Mouse (Mus musculus) adipocyte (in vitro differentiated cells): ENCODE data around the gene Gm21974.
A peak's percentile ranks its signal among the peaks of the same experiment; 100 is the strongest.
"Not testable (repeated sequence)": the region's sequence is repeated elsewhere in the genome, so short reads cannot be mapped to it uniquely, and the experiment has no call there.

Experiments used
- DNase-seq: peaks from one replicate; pipeline ENCODE4 v3.0.0-alpha.2; 2016; ENCODE audit warnings: low spot score

Gene Gm21974

GRCm38 (mm10) chr7:127876041-127876466, 19.2 kb downstream of the Gm21974 start, which contains the start of gene Zfp646:
TSS of gene Zfp646 (plus strand) at chr7:127876221.
- DNase-seq, result peak; percentile 75

GRCm38 (mm10) chr7:127875627-127876001, 19.6 kb downstream of the Gm21974 start:
- peak; percentile 76 for DNase-seq

GRCm38 (mm10) chr7:127874812-127875626, 20.2 kb downstream of the Gm21974 start:
- DNase-seq, result no peak

- no peak for DNase-seq
Observed at GRCm38 (mm10) chr7:127870136-127870821, 25.0 kb downstream of the Gm21974 start.

- DNase-seq, result peak; percentile 65
Observed at GRCm38 (mm10) chr7:127869149-127869810, 26.0 kb downstream of the Gm21974 start.

GRCm38 (mm10) chr7:127867641-127868040, 27.6 kb downstream of the Gm21974 start:
- DNase-seq, result no peak

- DNase-seq, result no peak
Observed at GRCm38 (mm10) chr7:127866434-127866833, 28.8 kb downstream of the Gm21974 start.

GRCm38 (mm10) chr7:127858258-127858657, 37.0 kb downstream of the Gm21974 start:
- DNase-seq, result no peak

- peak; percentile 68 for DNase-seq
Observed at GRCm38 (mm10) chr7:127850906-127851305, 44.3 kb downstream of the Gm21974 start.

- peak; percentile 12 for DNase-seq
Observed at GRCm38 (mm10) chr7:127849973-127850875, 45.0 kb downstream of the Gm21974 start.

- peak; percentile 81 for DNase-seq
Observed at GRCm38 (mm10) chr7:127842001-127842718, 53.1 kb downstream of the Gm21974 start.

GRCm38 (mm10) chr7:127841340-127842000, 53.8 kb downstream of the Gm21974 start:
- DNase-seq, result peak; percentile 82

- no peak for DNase-seq
Observed at GRCm38 (mm10) chr7:127840886-127841285, 54.4 kb downstream of the Gm21974 start.

- not testable (repeated sequence) for DNase-seq
Observed at GRCm38 (mm10) chr7:127840031-127840430, 55.2 kb downstream of the Gm21974 start.

GRCm38 (mm10) chr7:127837878-127838277, 57.4 kb downstream of the Gm21974 start:
- not testable (repeated sequence) for DNase-seq

GRCm38 (mm10) chr7:127837473-127837872, 57.8 kb downstream of the Gm21974 start:
- no peak for DNase-seq
